Mouse (Mus musculus) C2C12 (cell line): ENCODE measurements around the gene Chadl. TPM values are rescaled to one million over a fixed set of nuclear protein-coding genes. Genes with fewer than 3 reads are reported as not detected.
A peak's percentile ranks its signal among the peaks of the same experiment; 100 is the strongest.
"Not testable (repeated sequence)": the region's sequence is repeated elsewhere in the genome, so short reads cannot be mapped to it uniquely, and the experiment has no call there.

Experiments
- H3K27me3 ChIP-seq: one replicate; pipeline ENCODE4 v1.6.1; 2011; ENCODE audit not compliant: control insufficient read depth, insufficient read depth, insufficient read length
- H3K36me3 ChIP-seq: one replicate; pipeline ENCODE4 v1.6.1; 2011; ENCODE audit not compliant: control insufficient read depth, insufficient read depth
- H3K4me3 ChIP-seq: one replicate; pipeline ENCODE4 v1.5.1; 2011; ENCODE audit warnings: mild to moderate bottlenecking, control low read depth; ENCODE audit not compliant: poor library complexity, insufficient read depth, severe bottlenecking
- H3K79me2 ChIP-seq: one replicate; pipeline ENCODE4 v1.6.1; 2011; ENCODE audit not compliant: control insufficient read depth, insufficient read depth
- H3K79me3 ChIP-seq: one replicate; pipeline ENCODE4 v1.6.1; 2011; ENCODE audit warnings: low read depth, control low read depth
- H3ac ChIP-seq: one replicate; pipeline ENCODE3; 2011; ENCODE audit warnings: low read depth; ENCODE audit not compliant: control insufficient read depth, insufficient read length
- CEBPB ChIP-seq: IDR thresholded peaks from one replicate; pipeline ENCODE4 v1.6.1; 2011; ENCODE audit warnings: low read depth, mild to moderate bottlenecking, control low read depth, moderate library complexity
- CTCF ChIP-seq: IDR thresholded peaks from one replicate; pipeline ENCODE4 v1.5.1; 2011; ENCODE audit not compliant: control insufficient read depth, insufficient read depth, insufficient read length
- FOSL1 ChIP-seq: IDR thresholded peaks from one replicate; pipeline ENCODE4 v1.8.0; 2011; ENCODE audit warnings: mild to moderate bottlenecking, low read length; ENCODE audit not compliant: poor library complexity, insufficient read depth, severe bottlenecking
- MAX ChIP-seq: IDR thresholded peaks from one replicate; pipeline ENCODE4 v1.6.1; 2011; ENCODE audit warnings: mild to moderate bottlenecking, control low read depth
- MYOD1 ChIP-seq: IDR thresholded peaks from one replicate; pipeline ENCODE4 v1.6.1; 2011; ENCODE audit warnings: low read depth; ENCODE audit not compliant: control insufficient read depth, insufficient read length
- MYOG ChIP-seq: IDR thresholded peaks from one replicate; pipeline ENCODE4 v1.6.1; 2011; ENCODE audit not compliant: control insufficient read depth, insufficient read length; ENCODE audit errors: extremely low read depth
- USF1 ChIP-seq: IDR thresholded peaks from one replicate; pipeline ENCODE4 v1.6.1; 2011; ENCODE audit warnings: low read depth, mild to moderate bottlenecking, control low read depth, moderate library complexity
- long read RNA-seq, 2 experiments: library from polyadenylated mRNA; unstranded; transcript quantifications; one replicate each; pipeline ENCODE4 v2.0.0; 2019 to 2020
- polyA plus RNA-seq: library from polyadenylated mRNA; unstranded; fragments of >200 nt; fragmentation: generic; extraction: Trizol; gene quantifications from one replicate; pipeline ENCODE4 v1.2.1, GENCODE M21; 2012; ENCODE audit warnings: missing spikeins

Gene Chadl
- 1.5 TPM for polyA plus RNA-seq
- long read RNA-seq, experiment 1, partial matches to known transcripts, result 6 of 8 reads
- long read RNA-seq, experiment 1, other reads (novel, unspliced or antisense), result 1 of 8 reads
- long read RNA-seq, experiment 2, partial matches to known transcripts, result 2 of 3 reads
- long read RNA-seq, experiment 2, other reads (novel, unspliced or antisense), result 0 of 3 reads

DNA sequence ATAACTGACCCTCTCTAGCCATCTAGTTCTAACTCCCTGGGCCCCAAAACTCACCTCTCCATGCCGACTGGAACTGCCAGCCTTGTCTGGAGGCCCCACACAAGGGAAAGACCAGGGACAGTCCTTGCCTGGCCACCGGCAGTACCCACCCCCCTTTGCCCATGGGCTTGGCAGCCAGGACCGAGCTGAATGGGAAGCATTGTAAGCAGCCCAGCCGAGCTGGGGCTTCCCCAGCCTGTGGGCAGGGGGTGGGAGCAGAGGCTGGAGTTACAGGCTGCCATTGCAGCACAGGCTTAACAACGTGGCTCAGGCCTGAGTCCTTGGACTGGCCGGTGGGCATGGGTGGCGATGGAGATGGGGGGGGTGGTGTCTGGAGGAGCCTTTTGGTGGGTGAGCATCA lies at the start of gene Chadl:
Gene Chadl, minus strand, starts transcription at position 113 of the 400 bp plus-strand sequence.
- Histone ChIP-seq H3ac (no peak within 1 kb of the TSS), H3K36me3 (peaks cover 6% of the 10 kb centered on the region), H3K79me3 (no peaks in the 10 kb centered on the region), H3K4me3 (no peak within 1 kb of the TSS), H3K79me2 (no peaks in the 10 kb centered on the region), H3K27me3 (peaks cover 9% of the 10 kb centered on the region)
- TF ChIP-seq MYOG (no peak), USF1 (no peak), CEBPB (no peak), CTCF (no peak), FOSL1 (no peak), MAX (no peak), MYOD1 (no peak)

DNA sequence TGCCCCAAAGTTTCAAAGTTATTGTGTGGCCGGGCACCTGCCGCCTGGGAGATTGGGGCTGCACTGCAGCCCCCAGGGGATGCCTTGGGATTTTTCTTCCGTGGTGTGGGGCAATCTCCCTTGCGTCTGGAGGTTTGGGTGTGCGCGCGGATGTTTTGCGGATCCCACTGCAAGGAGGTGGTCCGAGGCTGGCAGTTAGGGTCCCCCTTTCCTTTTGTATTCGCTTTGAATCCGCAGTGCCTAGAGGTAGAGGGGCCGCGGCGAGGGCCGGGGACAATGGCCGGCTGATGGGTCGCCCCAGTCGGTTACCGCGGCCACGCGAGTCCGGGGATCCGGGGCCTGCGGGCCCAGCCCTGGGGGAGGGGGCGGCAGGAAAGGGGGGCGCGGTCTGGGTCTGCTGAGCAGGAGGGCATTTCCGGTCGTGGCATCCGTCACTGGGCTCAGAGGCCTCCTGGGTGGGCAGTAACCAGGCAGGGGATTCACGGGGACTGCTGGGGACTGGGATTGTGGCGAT lies 48.6 kb upstream of the Chadl start:
- H3K79me2 ChIP-seq, result peaks cover 59% of the 10 kb centered on the region
- H3ac ChIP-seq, result peak overlapping the region; percentile 85
- H3K4me3 ChIP-seq, result peak overlapping the region; percentile 97
- H3K27me3 ChIP-seq, result no peaks in the 10 kb centered on the region
- TF ChIP-seq FOSL1, result no peak
- no peak for TF ChIP-seq MYOD1
- no peak for TF ChIP-seq MAX
- TF ChIP-seq CEBPB, result no peak
- TF ChIP-seq MYOG, result no peak
- no peak for TF ChIP-seq CTCF
- no peak for TF ChIP-seq USF1
- no peaks in the 10 kb centered on the region for H3K36me3 ChIP-seq
- peaks cover 23% of the 10 kb centered on the region for H3K79me3 ChIP-seq

DNA sequence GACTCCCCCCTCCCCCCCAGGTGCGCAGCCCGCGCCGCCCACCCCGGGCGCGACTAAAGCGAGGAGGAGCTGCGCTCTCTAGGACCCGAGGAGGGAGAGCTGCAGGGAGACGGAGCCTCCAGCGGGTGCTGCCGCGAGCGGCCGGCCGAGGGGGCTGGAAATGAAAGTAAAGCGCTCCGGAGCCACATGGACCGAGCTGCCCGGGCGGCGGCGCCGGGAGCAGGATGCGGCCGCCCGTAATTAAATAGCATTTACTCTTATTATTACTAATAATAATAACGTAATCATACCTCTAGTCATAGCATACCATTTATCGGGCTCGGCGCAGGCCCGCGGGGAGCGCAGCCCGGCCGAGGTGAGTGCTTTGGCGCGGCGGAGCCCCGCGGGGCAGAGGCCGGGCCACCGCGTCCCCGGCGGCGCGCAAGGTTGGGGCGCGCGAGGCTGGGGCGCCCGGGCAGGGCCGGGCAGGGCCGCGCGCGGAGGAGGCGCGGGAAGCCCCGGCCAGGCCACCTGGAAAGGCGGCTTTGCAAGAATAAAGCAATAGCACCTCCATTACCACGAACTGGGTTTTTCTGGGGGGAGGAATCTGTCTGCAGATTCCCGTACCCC lies 48.0 kb upstream of the Chadl start, which contains the start of the genes Zc3h7b and Rangap1:
Gene Zc3h7b, plus strand, starts transcription at position 66 of the 609 bp plus-strand sequence.
Gene Rangap1, minus strand, starts transcription at position 539 of the 609 bp plus-strand sequence.
- TF ChIP-seq MAX (peak; percentile 78), MYOG (no peak), CEBPB (no peak)
- Histone ChIP-seq H3K27me3 (no peaks in the 10 kb centered on the region), H3K4me3 (peak within 1 kb of the TSS; percentile 97), H3K36me3 (no peaks in the 10 kb centered on the region), H3ac (peak within 1 kb of the TSS; percentile 85), H3K79me3 (peaks cover 23% of the 10 kb centered on the region), H3K79me2 (peaks cover 53% of the 10 kb centered on the region)

DNA sequence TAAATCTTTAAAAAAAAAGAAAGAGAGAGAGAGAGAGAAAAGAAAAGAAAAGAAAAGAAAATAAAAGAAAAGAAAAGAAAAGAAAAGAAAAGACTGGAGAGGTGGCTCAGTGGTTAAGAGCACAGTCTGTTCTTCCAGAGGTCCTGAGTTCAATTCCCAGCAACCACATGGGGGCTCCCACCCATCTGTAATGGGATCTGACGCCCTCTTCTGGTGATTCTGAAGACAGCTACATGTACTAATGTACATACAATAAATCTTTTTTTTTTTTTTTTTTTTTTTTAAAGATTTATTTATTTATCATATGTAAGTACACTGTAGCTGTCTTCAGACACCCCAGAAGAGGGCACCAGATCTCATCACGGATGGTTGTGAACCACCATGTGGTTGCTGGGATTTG lies 45.3 kb upstream of the Chadl start:
- not testable (repeated sequence) for H3ac ChIP-seq, H3K4me3 ChIP-seq, H3K27me3 ChIP-seq, H3K36me3 ChIP-seq
- H3K79me2 ChIP-seq, result peaks cover 26% of the 10 kb centered on the region
- peaks cover 13% of the 10 kb centered on the region for H3K79me3 ChIP-seq

DNA sequence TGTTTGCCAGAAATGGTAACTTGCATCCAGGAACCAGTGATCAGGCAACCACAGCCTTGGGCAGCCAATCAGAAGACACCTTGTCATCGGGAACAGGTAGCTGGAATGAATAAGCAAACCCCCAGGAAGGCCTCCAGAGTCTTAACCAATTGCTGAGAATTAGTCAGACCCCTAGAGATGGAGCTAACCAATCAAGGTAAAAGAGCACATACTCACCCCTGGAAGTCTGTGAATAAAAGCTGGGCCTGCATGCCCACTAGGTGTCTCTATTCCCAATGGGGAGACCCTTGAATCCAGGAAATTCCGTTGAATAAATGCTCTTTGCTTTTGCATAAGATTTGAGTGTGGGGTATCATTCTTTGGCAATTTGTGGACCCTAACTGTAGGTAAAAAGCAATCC lies 42.8 kb upstream of the Chadl start:
- TF ChIP-seq CTCF (peak; percentile 8), MYOD1 (no peak)
- no peak overlapping the region for H3ac ChIP-seq

DNA sequence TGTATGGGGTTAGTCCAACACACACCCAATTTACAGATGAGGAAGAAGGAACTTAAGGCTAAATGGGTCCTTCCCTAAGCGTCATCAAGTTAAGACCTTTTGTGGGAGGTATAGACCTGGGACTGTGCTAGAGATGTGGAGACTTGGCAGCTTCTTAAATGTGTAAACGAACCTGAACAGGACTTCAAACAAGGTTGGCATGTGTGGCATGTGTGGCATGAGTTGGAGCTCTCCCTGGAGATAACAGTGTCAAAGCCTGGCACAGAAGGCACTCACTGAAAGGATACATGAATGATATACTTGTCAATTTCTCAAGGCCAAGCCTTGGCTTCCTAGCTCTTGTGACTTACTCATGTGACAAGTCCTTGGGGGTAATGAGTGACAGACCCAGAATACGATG lies 42.2 kb upstream of the Chadl start:
- no peak for TF ChIP-seq MAX
- TF ChIP-seq MYOD1, result no peak
- no peak for TF ChIP-seq CTCF
- TF ChIP-seq FOSL1, result no peak
- TF ChIP-seq CEBPB, result no peak
- no peak for TF ChIP-seq MYOG
- no peak for TF ChIP-seq USF1
- H3ac ChIP-seq, result no peak overlapping the region
- no peak overlapping the region for H3K4me3 ChIP-seq

More for the DNA sequence above, 42.8 kb upstream of the Chadl start:
- Histone ChIP-seq H3K79me3 (no peaks in the 10 kb centered on the region), H3K79me2 (peaks cover 2% of the 10 kb centered on the region), H3K27me3 (no peaks in the 10 kb centered on the region), H3K4me3 (no peak overlapping the region), H3K36me3 (no peaks in the 10 kb centered on the region)

More for the DNA sequence above, 42.2 kb upstream of the Chadl start:
- H3K79me3 ChIP-seq, result no peaks in the 10 kb centered on the region
- H3K27me3 ChIP-seq, result no peaks in the 10 kb centered on the region
- H3K79me2 ChIP-seq, result no peaks in the 10 kb centered on the region
- H3K36me3 ChIP-seq, result no peaks in the 10 kb centered on the region
